Mouse (Mus musculus): ENCODE measurements around the gene Btbd35f3. TPM values are rescaled to one million over a fixed set of nuclear protein-coding genes. Genes with fewer than 3 reads are reported as not detected.
"Not testable (repeated sequence)": the region's sequence is repeated elsewhere in the genome, so short reads cannot be mapped to it uniquely, and the experiment has no call there.

The Btbd35f3 gene
- not detected in 2 replicates for polyA plus RNA-seq (2015; fragmentation: Nextera tagmentation; extraction: Ambion mirVana)

DNA sequence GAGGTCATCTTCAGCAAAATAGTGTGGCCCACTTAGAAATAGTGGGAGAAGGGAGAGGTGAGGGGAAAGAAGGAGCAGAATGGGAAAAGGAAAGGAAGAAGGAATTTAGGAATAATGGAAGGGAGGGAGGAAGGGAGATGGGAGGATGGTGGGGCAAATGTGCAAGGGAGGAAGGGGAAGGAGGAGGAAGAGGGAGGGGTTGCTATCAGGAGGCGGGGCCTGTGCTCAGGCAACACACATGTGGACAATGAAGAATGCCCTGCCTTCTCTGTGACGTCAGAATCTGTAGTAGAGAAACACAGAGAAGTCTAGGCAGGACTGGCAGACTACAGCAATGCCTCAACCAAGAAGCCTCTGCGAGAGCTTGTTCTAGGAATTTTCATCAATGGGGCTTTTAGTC lies at the start of gene Btbd35f3:
Gene Btbd35f3 (plus strand): TSS at position 301 of the 400 bp plus-strand sequence.
- H3K4me1 ChIP-seq; H3K27me3 ChIP-seq; H3K36me3 ChIP-seq; H3K4me3 ChIP-seq; H3K4me2 ChIP-seq; H3K27ac ChIP-seq; H3K9ac ChIP-seq; H3K9me3 ChIP-seq; ATAC-seq (ENCODE audit: insufficient number of reproducible peaks, low FRiP score, low TSS enrichment, low read depth): not testable (repeated sequence)
- WGBS = no CpG with 5 or more reads among the region's 3 CpGs

Other genes with a start within 250 kb of the Btbd35f3 start
- not detected in 2 replicates for gene Btbd35f16, start 80.7 kb upstream of the Btbd35f3 start, polyA plus RNA-seq (2015; fragmentation: Nextera tagmentation; extraction: Ambion mirVana)
- gene Btbd35f28, start 158.9 kb downstream of the Btbd35f3 start, polyA plus RNA-seq (2015; fragmentation: Nextera tagmentation; extraction: Ambion mirVana) = not detected in 2 replicates